Mouse (Mus musculus): ENCODE measurements around the gene Rc3h1. TPM values are rescaled to one million over a fixed set of nuclear protein-coding genes. Genes with fewer than 3 reads are reported as not detected.

Rc3h1 gene
- polyA plus RNA-seq, 1 experiment from 2014 or later: 2.6 TPM

GRCm38 (mm10) chr1:160931320-160931719 lies 25.1 kb downstream of the Rc3h1 start:
- ATAC-seq (no peak), DNase-seq (no peak)
- H3K9me3 ChIP-seq (ENCODE audit: low read length): no peaks in the 10 kb centered on the region
- no peaks in the 10 kb centered on the region for H3K27me3 ChIP-seq (ENCODE audit: insufficient read depth, low read length)
- TF ChIP-seq CTCF (IDR thresholded peaks at IDR 0.05; ENCODE audit: low read depth): no peak
- TF ChIP-seq EP300 (IDR thresholded peaks at IDR 0.05; ENCODE audit: low read depth): no peak
- H3K36me3 ChIP-seq (replicated peaks; ENCODE audit: insufficient read depth, low read length): peaks cover 18% of the 10 kb centered on the region
- no peak overlapping the region for H3K27ac ChIP-seq (ENCODE audit: low read depth)
- H3K4me2 ChIP-seq (ENCODE audit: low read depth, low read length): no peak overlapping the region
- no peak overlapping the region for H3K9ac ChIP-seq (replicated peaks)
- H3K4me1 ChIP-seq (ENCODE audit: insufficient read depth): no peaks in the 10 kb centered on the region
- H3K4me3 ChIP-seq (ENCODE audit: low read depth, low read length): no peak overlapping the region

GRCm38 (mm10) chr1:160933896-160934482 lies 27.8 kb downstream of the Rc3h1 start:
- Histone ChIP-seq H3K4me2 (ENCODE audit: low read depth, low read length) (no peak overlapping the region), H3K4me3 (ENCODE audit: low read depth, low read length) (no peak overlapping the region), H3K27me3 (ENCODE audit: insufficient read depth, low read length) (no peaks in the 10 kb centered on the region), H3K9me3 (ENCODE audit: low read length) (no peaks in the 10 kb centered on the region), H3K9ac (replicated peaks) (no peak overlapping the region), H3K27ac (ENCODE audit: low read depth) (no peak overlapping the region), H3K36me3 (replicated peaks; ENCODE audit: insufficient read depth, low read length) (peaks cover 29% of the 10 kb centered on the region), H3K4me1 (ENCODE audit: insufficient read depth) (no peaks in the 10 kb centered on the region)
- DNase-seq (no peak), ATAC-seq (peak; percentile 49; the same call in 1 of the 2 replicates)
- peak; percentile 66 for TF ChIP-seq CTCF (IDR thresholded peaks at IDR 0.05; ENCODE audit: low read depth)
- TF ChIP-seq EP300 (IDR thresholded peaks at IDR 0.05; ENCODE audit: low read depth): no peak
- 77% methylated on average over 4 of the region's 4 CpGs for WGBS (ENCODE audit: insufficient replicate concordance)

- Histone ChIP-seq H3K27me3 (ENCODE audit: insufficient read depth, low read length) (no peaks in the 10 kb centered on the region), H3K4me3 (ENCODE audit: low read depth, low read length) (no peak overlapping the region), H3K36me3 (replicated peaks; ENCODE audit: insufficient read depth, low read length) (peaks cover 36% of the 10 kb centered on the region), H3K27ac (ENCODE audit: low read depth) (no peak overlapping the region), H3K9me3 (ENCODE audit: low read length) (no peaks in the 10 kb centered on the region), H3K9ac (replicated peaks) (no peak overlapping the region), H3K4me1 (ENCODE audit: insufficient read depth) (no peaks in the 10 kb centered on the region), H3K4me2 (ENCODE audit: low read depth, low read length) (no peak overlapping the region)
- peak; percentile 42 for TF ChIP-seq CTCF (IDR thresholded peaks at IDR 0.05; ENCODE audit: low read depth)
- no peak for TF ChIP-seq EP300 (IDR thresholded peaks at IDR 0.05; ENCODE audit: low read depth)
- DNase-seq: no peak
- ATAC-seq: no peak
- WGBS (ENCODE audit: insufficient replicate concordance): 95% methylated on average over 6 of the region's 6 CpGs
Measured at GRCm38 (mm10) chr1:160935551-160935950, 29.3 kb downstream of the Rc3h1 start.

DNA sequence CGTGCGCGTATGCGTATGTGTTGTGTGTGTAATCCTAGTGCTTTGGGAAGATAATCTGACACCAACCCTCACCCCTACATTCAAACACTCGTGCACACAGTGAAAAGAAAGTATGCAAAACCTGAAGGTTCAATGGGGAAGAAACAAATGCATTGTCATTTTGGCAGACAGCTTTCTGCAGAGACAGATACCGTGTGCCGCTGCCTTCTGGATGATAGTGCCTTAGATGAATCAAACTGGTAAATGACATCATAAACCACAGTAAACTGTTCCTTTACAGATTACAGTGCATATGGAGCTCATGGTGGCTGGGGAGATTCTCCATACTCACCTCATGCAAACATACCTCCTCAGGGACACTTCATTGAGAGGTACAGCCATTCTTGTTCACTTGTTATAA lies 57.0 kb downstream of the Rc3h1 start:
- Histone ChIP-seq H3K36me3 (replicated peaks; ENCODE audit: insufficient read depth, low read length) (peaks cover 79% of the 10 kb centered on the region), H3K4me2 (ENCODE audit: low read depth, low read length) (no peak overlapping the region), H3K4me1 (ENCODE audit: insufficient read depth) (no peaks in the 10 kb centered on the region), H3K27me3 (ENCODE audit: insufficient read depth, low read length) (no peaks in the 10 kb centered on the region), H3K27ac (ENCODE audit: low read depth) (no peak overlapping the region), H3K9me3 (ENCODE audit: low read length) (no peaks in the 10 kb centered on the region), H3K4me3 (ENCODE audit: low read depth, low read length) (no peak overlapping the region), H3K9ac (replicated peaks) (no peak overlapping the region)
- TF ChIP-seq EP300 (IDR thresholded peaks at IDR 0.05; ENCODE audit: low read depth) (no peak), CTCF (IDR thresholded peaks at IDR 0.05; ENCODE audit: low read depth) (no peak)
- WGBS (ENCODE audit: insufficient replicate concordance): 74% methylated on average over 7 of the region's 7 CpGs
- DNase-seq: no peak
- ATAC-seq: peak; percentile 19; the same call in 1 of the 2 replicates

DNA sequence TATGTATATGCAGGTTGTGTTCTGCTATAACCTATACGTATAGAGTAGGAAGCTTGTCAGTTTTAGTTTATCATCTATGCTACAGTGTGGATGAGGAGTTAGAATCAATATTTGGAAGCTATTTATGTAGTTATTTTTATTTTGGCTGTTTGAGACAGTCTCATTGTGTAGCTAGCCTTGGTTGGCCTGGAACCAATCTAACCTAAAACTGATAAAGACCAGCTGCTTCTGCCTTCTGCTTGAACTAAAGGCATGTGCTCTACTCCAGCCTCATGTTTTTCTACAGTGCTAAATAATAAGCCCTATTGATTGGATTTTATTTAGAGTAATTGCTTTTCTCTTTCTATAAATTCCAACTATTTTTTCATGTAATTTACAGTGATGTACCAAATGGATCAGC lies 61.0 kb downstream of the Rc3h1 start:
- H3K27ac ChIP-seq (ENCODE audit: low read depth): no peak overlapping the region
- 87% methylated on average over 1 of the region's 1 CpGs for WGBS (ENCODE audit: insufficient replicate concordance)
- ATAC-seq (no peak), DNase-seq (no peak)
- H3K36me3 ChIP-seq (replicated peaks; ENCODE audit: insufficient read depth, low read length): peaks cover 85% of the 10 kb centered on the region
- H3K27me3 ChIP-seq (ENCODE audit: insufficient read depth, low read length): no peaks in the 10 kb centered on the region
- H3K4me2 ChIP-seq (ENCODE audit: low read depth, low read length): no peak overlapping the region
- no peak overlapping the region for H3K4me3 ChIP-seq (ENCODE audit: low read depth, low read length)
- no peaks in the 10 kb centered on the region for H3K9me3 ChIP-seq (ENCODE audit: low read length)
- H3K4me1 ChIP-seq (ENCODE audit: insufficient read depth): no peaks in the 10 kb centered on the region
- no peak for TF ChIP-seq CTCF (IDR thresholded peaks at IDR 0.05; ENCODE audit: low read depth)
- no peak for TF ChIP-seq EP300 (IDR thresholded peaks at IDR 0.05; ENCODE audit: low read depth)
- H3K9ac ChIP-seq (replicated peaks): no peak overlapping the region

DNA sequence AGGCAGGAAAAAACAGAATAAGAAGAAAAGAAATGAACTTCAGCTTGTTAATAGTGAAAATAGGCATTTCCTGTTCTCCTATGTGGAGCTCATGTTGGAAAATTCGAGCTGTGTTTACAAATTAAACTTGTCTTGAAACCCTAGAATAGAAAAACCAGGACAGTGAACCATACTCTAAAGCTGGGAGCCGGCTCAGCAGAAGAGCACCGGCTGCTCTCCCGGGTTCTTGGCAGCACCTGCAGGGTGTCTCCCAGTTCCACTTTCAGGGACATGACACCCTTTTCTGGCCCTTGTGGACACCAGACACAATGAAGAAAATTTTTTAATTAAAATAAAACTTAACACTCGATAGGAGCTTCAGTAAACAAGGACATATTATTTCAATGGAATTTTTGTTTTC lies 62.4 kb downstream of the Rc3h1 start:
- no peak overlapping the region for H3K4me3 ChIP-seq (ENCODE audit: low read depth, low read length)
- TF ChIP-seq EP300 (IDR thresholded peaks at IDR 0.05; ENCODE audit: low read depth) (no peak), CTCF (IDR thresholded peaks at IDR 0.05; ENCODE audit: low read depth) (no peak)
- no peak overlapping the region for H3K4me2 ChIP-seq (ENCODE audit: low read depth, low read length)
- 83% methylated on average over 5 of the region's 5 CpGs for WGBS (ENCODE audit: insufficient replicate concordance)
- ATAC-seq (no peak), DNase-seq (no peak)
- H3K36me3 ChIP-seq (replicated peaks; ENCODE audit: insufficient read depth, low read length): peaks cover 71% of the 10 kb centered on the region
- H3K27me3 ChIP-seq (ENCODE audit: insufficient read depth, low read length): no peaks in the 10 kb centered on the region
- no peaks in the 10 kb centered on the region for H3K4me1 ChIP-seq (ENCODE audit: insufficient read depth)
- no peak overlapping the region for H3K27ac ChIP-seq (ENCODE audit: low read depth)
- H3K9me3 ChIP-seq (ENCODE audit: low read length): no peaks in the 10 kb centered on the region
- H3K9ac ChIP-seq (replicated peaks): no peak overlapping the region
